ENCODE assay signal across 20 mouse cellular contexts in the genomic region with DNA sequence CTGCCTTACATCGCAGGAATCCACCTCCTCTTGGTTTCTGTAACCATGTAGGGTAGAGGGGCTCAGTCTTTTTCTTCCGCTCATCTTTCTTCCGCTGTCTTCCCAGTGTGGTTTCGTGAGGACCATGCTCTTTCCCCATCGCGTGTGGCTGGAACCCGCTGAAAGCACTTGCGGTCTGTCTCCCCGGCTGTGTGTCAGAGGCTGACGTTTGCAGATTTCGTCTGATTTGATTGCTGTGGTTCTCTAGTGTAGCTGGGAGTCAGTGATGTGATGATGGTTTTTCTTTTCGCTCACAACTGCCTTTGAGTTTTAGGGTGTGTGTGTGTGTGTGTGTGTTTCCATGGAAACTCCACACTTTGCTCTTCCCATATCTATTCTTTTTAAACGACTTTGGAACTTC. TPM values are rescaled to one million over a fixed set of nuclear protein-coding genes. Genes with fewer than 3 reads are reported as not detected.
DNase-seq lines count a peak whose midpoint lies in the region; ATAC-seq lines count a peak whose summit lies in the region.
"Had no signal": no experiment of that assay in that cellular context is flagged by ENCODE, and none has a peak within 500 bp of the region (broad histone marks: within the 10 kb centered on the region; RNA-seq: fewer than 3 reads in every experiment).

No protein-coding gene starts in this region.

- ATAC-seq in CD4-positive, CD25-positive, alpha-beta regulatory T cell, adult 4 months: no peak
- ATAC-seq: forebrain, embryonic 13.5 days; intestine, embryonic 15.5 days; Patski had no signal

- DNase-seq in CD4-positive, CD25-positive, alpha-beta regulatory T cell, adult 2 months (ENCODE audit: low read depth, low spot score): peak; percentile 57
- DNase-seq in heart, adult 11 months: peak; percentile 51
- no peak for DNase-seq in heart, adult 8-10 months (ENCODE audit: low spot score)
- DNase-seq in T-cell, adult 2 months (ENCODE audit: low spot score): peak; percentile 22
- no peak for DNase-seq in kidney, postnatal 36 days
- no peak for DNase-seq in cerebellum, postnatal 4 days (ENCODE audit: low spot score in 2 of 2)
- DNase-seq: adrenal gland, adult 2 months; adrenal gland, postnatal 14 days; cerebellum, adult 11 months; cerebellum, adult 2 months; cerebellum, adult 9-11 months; cerebellum, postnatal 36 days; gastrocnemius, adult 2 months; gastrocnemius, postnatal 25 days; heart, adult 2 months; kidney, adult 11 months had no signal

RNA-seq across cellular contexts. Expression of a gene that starts 18.6 kb away (rescaled TPM):
- polyA plus RNA-seq in CD4-positive, CD25-positive, alpha-beta regulatory T cell, adult 4 months (2017; shearing (Covaris generic)): 10 to 100 TPM; 14.8 to 25.9 TPM
- 100 to 1,000 TPM; 145 to 164 (median 149) TPM for total RNA-seq in heart, adult 8-10 months (2022)

Comparison
In these comparisons a context has a peak if more than half of its experiments do, and no peak if none do; other contexts are left out.
1. DNase-seq: peak in CD4-positive, CD25-positive, alpha-beta regulatory T cell, adult 2 months (single experiment), heart, adult 11 months (single experiment) and T-cell, adult 2 months (single experiment); none in heart, adult 8-10 months (single experiment), kidney, postnatal 36 days (0 of 2) and cerebellum, postnatal 4 days (0 of 2).